Mouse (Mus musculus) thymus, adult 2 months (tissue): Measurements from ENCODE around the gene Gdpd2.

Experiments used
- CTCF ChIP-seq: fragments of 200-500 bp; IDR thresholded peaks from 2 replicates; pipeline ENCODE4 v1.5.1; 2012; ENCODE audit warnings: mild to moderate bottlenecking, control low read depth, low read length, moderate library complexity, borderline replicate concordance; ENCODE audit not compliant: control insufficient read depth, poor library complexity, insufficient read depth; ENCODE audit errors: extremely low read depth
- POLR2A ChIP-seq: fragments of 200-500 bp; IDR thresholded peaks from 2 replicates; pipeline ENCODE4 v1.6.1; 2012; ENCODE audit warnings: mild to moderate bottlenecking, low read length, control low read depth, moderate library complexity; ENCODE audit not compliant: control insufficient read depth, poor library complexity, insufficient read depth; ENCODE audit errors: extremely low read depth

DNA sequence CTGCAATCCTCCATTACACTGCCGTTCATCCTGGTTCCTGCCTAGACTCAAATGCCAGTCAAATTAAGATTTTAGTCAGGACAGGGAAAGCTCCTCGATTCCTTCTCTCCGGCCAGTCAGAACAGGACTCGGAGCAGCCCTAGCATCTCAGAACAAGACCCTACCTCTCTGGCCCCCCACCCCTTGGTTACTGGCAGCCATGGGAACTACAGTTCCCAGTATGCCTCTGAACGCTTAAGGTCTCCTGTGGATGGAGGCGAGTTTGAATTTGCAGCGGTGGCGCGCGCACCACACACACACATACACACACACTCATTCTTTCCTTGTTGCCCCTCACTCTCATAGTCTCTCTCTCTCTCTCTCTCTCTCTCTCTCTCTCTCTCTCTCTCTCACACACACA lies 9.8 kb downstream of the Gdpd2 start:
- TF ChIP-seq CTCF (no peak), POLR2A (no peak)
